Mouse (Mus musculus): ENCODE data around the gene Gm28308.

Gene Gm28308

GRCm38 (mm10) chr6:52160511-52161335 is 52.4 kb downstream of the Gm28308 start:
- in situ Hi-C loops (cut with MboI; ENCODE audit: low pct_unique_long_range_greater_than_20kb in 1 of 2, low sequenced_read_pairs in 2 of 2, unreplicated experiment in 1 of 2), result no loop called here

- in situ Hi-C loops (cut with MboI; ENCODE audit: low pct_unique_long_range_greater_than_20kb in 1 of 2, low sequenced_read_pairs in 2 of 2, unreplicated experiment in 1 of 2), result no loop called here
Observed at GRCm38 (mm10) chr6:52159979-52160378, 53.2 kb downstream of the Gm28308 start.

- in situ Hi-C loops (cut with MboI; ENCODE audit: low pct_unique_long_range_greater_than_20kb in 1 of 2, low sequenced_read_pairs in 2 of 2, unreplicated experiment in 1 of 2), result no loop called here
Observed at GRCm38 (mm10) chr6:52159164-52159761, 53.9 kb downstream of the Gm28308 start.

- in situ Hi-C loops (cut with MboI; ENCODE audit: low pct_unique_long_range_greater_than_20kb in 1 of 2, low sequenced_read_pairs in 2 of 2, unreplicated experiment in 1 of 2), result no loop called here
Observed at GRCm38 (mm10) chr6:52158276-52159051, 54.7 kb downstream of the Gm28308 start, which contains the start of gene Hoxa1. Gene Hoxa1, minus strand, starts transcription at chr6:52158317.

GRCm38 (mm10) chr6:52157466-52158275 is 55.5 kb downstream of the Gm28308 start:
- in situ Hi-C loops (cut with MboI; ENCODE audit: low pct_unique_long_range_greater_than_20kb in 1 of 2, low sequenced_read_pairs in 2 of 2, unreplicated experiment in 1 of 2), result no loop called here

- in situ Hi-C loops (cut with MboI; ENCODE audit: low pct_unique_long_range_greater_than_20kb in 1 of 2, low sequenced_read_pairs in 2 of 2, unreplicated experiment in 1 of 2), result no loop called here
Observed at GRCm38 (mm10) chr6:52156551-52157200, 56.5 kb downstream of the Gm28308 start.

- in situ Hi-C loops (cut with MboI; ENCODE audit: low pct_unique_long_range_greater_than_20kb in 1 of 2, low sequenced_read_pairs in 2 of 2, unreplicated experiment in 1 of 2), result no loop called here
Observed at GRCm38 (mm10) chr6:52155471-52155870, 57.7 kb downstream of the Gm28308 start.

GRCm38 (mm10) chr6:52154044-52154443 is 59.1 kb downstream of the Gm28308 start:
- in situ Hi-C loops (cut with MboI; ENCODE audit: low pct_unique_long_range_greater_than_20kb in 1 of 2, low sequenced_read_pairs in 2 of 2, unreplicated experiment in 1 of 2), result no loop called here

GRCm38 (mm10) chr6:52153270-52153669 is 59.9 kb downstream of the Gm28308 start:
- in situ Hi-C loops (cut with MboI; ENCODE audit: low pct_unique_long_range_greater_than_20kb in 1 of 2, low sequenced_read_pairs in 2 of 2, unreplicated experiment in 1 of 2), result no loop called here

GRCm38 (mm10) chr6:52152226-52153193 is 60.6 kb downstream of the Gm28308 start:
- in situ Hi-C loops (cut with MboI; ENCODE audit: low pct_unique_long_range_greater_than_20kb in 1 of 2, low sequenced_read_pairs in 2 of 2, unreplicated experiment in 1 of 2), result no loop called here

- in situ Hi-C loops (cut with MboI; ENCODE audit: low pct_unique_long_range_greater_than_20kb in 1 of 2, low sequenced_read_pairs in 2 of 2, unreplicated experiment in 1 of 2), result no loop called here
Observed at GRCm38 (mm10) chr6:52151571-52151970, 61.6 kb downstream of the Gm28308 start.

GRCm38 (mm10) chr6:52150401-52150966 is 62.7 kb downstream of the Gm28308 start:
- in situ Hi-C loops (cut with MboI; ENCODE audit: low pct_unique_long_range_greater_than_20kb in 1 of 2, low sequenced_read_pairs in 2 of 2, unreplicated experiment in 1 of 2), result no loop called here

GRCm38 (mm10) chr6:52139115-52139514 is 74.0 kb downstream of the Gm28308 start:
- in situ Hi-C loops (cut with MboI; ENCODE audit: low pct_unique_long_range_greater_than_20kb in 1 of 2, low sequenced_read_pairs in 2 of 2, unreplicated experiment in 1 of 2), result no loop called here

- in situ Hi-C loops (cut with MboI; ENCODE audit: low pct_unique_long_range_greater_than_20kb in 1 of 2, low sequenced_read_pairs in 2 of 2, unreplicated experiment in 1 of 2), result no loop called here
Observed at GRCm38 (mm10) chr6:52138576-52138975, 74.6 kb downstream of the Gm28308 start.

GRCm38 (mm10) chr6:52137841-52138535 is 75.2 kb downstream of the Gm28308 start:
- in situ Hi-C loops (cut with MboI; ENCODE audit: low pct_unique_long_range_greater_than_20kb in 1 of 2, low sequenced_read_pairs in 2 of 2, unreplicated experiment in 1 of 2), result no loop called here

- in situ Hi-C loops (cut with MboI; ENCODE audit: low pct_unique_long_range_greater_than_20kb in 1 of 2, low sequenced_read_pairs in 2 of 2, unreplicated experiment in 1 of 2), result no loop called here
Observed at GRCm38 (mm10) chr6:52123673-52124072, 89.5 kb downstream of the Gm28308 start.

All from mouse embryonic stem cell (cell line).